Mouse (Mus musculus) urinary bladder, adult 18-20 months (tissue): Measurements from ENCODE around the gene Ddx39.

Source experiments
- DNase-seq, 2 experiments: peaks; one replicate each; pipeline ENCODE4 v3.0.0; 2022; ENCODE audit warnings: low spot score in 2 of 2, mixed read lengths in 2 of 2

The Ddx39 gene

GRCm38 (mm10) chr8:83737346-83737745 lies 22.4 kb downstream of the Ddx39 start:
- no peak for DNase-seq

- no peak for DNase-seq
Measured at GRCm38 (mm10) chr8:83737852-83738562, 23.0 kb downstream of the Ddx39 start.

GRCm38 (mm10) chr8:83738949-83739710 lies 24.2 kb downstream of the Ddx39 start:
- DNase-seq: no peak

GRCm38 (mm10) chr8:83739711-83740468 lies 24.9 kb downstream of the Ddx39 start:
- DNase-seq: no peak

- DNase-seq: no peak
Measured at GRCm38 (mm10) chr8:83740586-83740975, 25.6 kb downstream of the Ddx39 start.

GRCm38 (mm10) chr8:83740976-83741741 lies 26.2 kb downstream of the Ddx39 start, which contains the start of gene Adgre5:
Gene Adgre5 (minus strand): TSS chr8:83741326.
- peak; percentile 39 to 59 for DNase-seq

GRCm38 (mm10) chr8:83741849-83742655 lies 27.1 kb downstream of the Ddx39 start:
- no peak for DNase-seq

- DNase-seq: no peak
Measured at GRCm38 (mm10) chr8:83742968-83743367, 28.0 kb downstream of the Ddx39 start.

GRCm38 (mm10) chr8:83744070-83744469 lies 29.1 kb downstream of the Ddx39 start:
- no peak for DNase-seq

- DNase-seq: peak in 1 of 2 experiments; percentile 27
Measured at GRCm38 (mm10) chr8:83747661-83748346, 32.8 kb downstream of the Ddx39 start.

- DNase-seq: no peak
Measured at GRCm38 (mm10) chr8:83748708-83749107, 33.7 kb downstream of the Ddx39 start.

- no peak for DNase-seq
Measured at GRCm38 (mm10) chr8:83749265-83749664, 34.3 kb downstream of the Ddx39 start.

GRCm38 (mm10) chr8:83754149-83754548 lies 39.2 kb downstream of the Ddx39 start:
- no peak for DNase-seq

GRCm38 (mm10) chr8:83756273-83756672 lies 41.3 kb downstream of the Ddx39 start:
- no peak for DNase-seq

GRCm38 (mm10) chr8:83757084-83757607 lies 42.2 kb downstream of the Ddx39 start:
- DNase-seq: no peak

- no peak for DNase-seq
Measured at GRCm38 (mm10) chr8:83758298-83758697, 43.3 kb downstream of the Ddx39 start.

GRCm38 (mm10) chr8:83759231-83759759 lies 44.3 kb downstream of the Ddx39 start:
- DNase-seq: no peak

GRCm38 (mm10) chr8:83764116-83764515 lies 49.1 kb downstream of the Ddx39 start:
- no peak for DNase-seq

GRCm38 (mm10) chr8:83764717-83765116 lies 49.7 kb downstream of the Ddx39 start:
- no peak for DNase-seq

GRCm38 (mm10) chr8:83765663-83766062 lies 50.7 kb downstream of the Ddx39 start:
- no peak for DNase-seq
